Mouse (Mus musculus) testis, postnatal 10 days (tissue): ENCODE measurements at regions not wholly inside any gene's neighbourhood (a gene's known extent, or its start where the extent isn't known, plus 50 kb on each side); places are given as distances from the start of the nearest gene placed in this dataset.

Source experiments
- DNase-seq: peaks from one replicate; pipeline ENCODE4 v3.0.0; 2021; ENCODE audit warnings: low spot score

- no peak for DNase-seq
Measured at GRCm38 (mm10) chr4:52666768-52667480, 70.8 kb downstream of the Toporsl start.

- DNase-seq: no peak
Measured at GRCm38 (mm10) chr4:52709563-52709962, 104.8 kb upstream of the Olfr275 start.

- DNase-seq: no peak
Measured at GRCm38 (mm10) chr4:52726203-52726602, 88.2 kb upstream of the Olfr275 start.

GRCm38 (mm10) chr4:52726625-52727297, 87.6 kb upstream of the Olfr275 start:
- peak; percentile 83 for DNase-seq

GRCm38 (mm10) chr4:52733141-52733540, 81.3 kb upstream of the Olfr275 start:
- no peak for DNase-seq

- no peak for DNase-seq
Measured at GRCm38 (mm10) chr4:52739543-52740474, 74.6 kb upstream of the Olfr275 start.

GRCm38 (mm10) chr4:52752838-52753509, 61.4 kb upstream of the Olfr275 start:
- no peak for DNase-seq
